Mouse (Mus musculus): Measurements from ENCODE around the gene Bcl11b.

The Bcl11b gene

DNA sequence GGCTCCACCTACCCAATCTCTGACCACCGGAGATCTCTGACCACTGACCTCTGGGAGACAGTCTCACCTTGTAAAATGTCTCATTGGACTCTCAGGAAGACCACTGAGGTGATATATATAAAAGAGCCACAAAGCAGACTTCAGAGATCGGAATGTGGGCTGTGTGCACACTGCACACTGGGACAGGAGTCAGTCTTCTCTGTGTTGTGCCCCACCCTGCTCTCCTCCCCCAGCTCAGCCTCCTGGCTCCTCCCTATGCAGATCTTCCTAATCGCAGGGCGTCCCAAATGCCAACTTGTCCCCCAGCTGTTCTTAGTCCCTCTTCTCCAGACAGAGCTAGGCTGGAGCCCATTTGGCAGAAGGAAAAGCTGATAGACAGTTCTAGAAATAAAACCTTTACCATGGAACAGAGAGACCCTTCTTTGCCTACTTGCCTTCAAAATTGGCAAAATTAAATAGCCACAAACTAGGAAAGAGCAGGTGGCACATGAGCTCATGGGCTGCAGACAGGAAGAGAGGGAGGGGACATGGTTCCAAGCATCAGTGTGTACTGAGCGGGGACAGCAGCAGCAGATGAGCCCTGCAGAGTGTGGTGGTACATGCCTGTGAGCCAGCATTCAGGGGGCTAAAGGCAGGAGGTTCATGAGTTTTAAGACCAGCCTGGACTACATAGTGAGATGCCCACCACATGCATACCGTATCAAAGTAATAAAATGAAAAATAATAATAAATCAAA, 118.9 kb downstream of the Bcl11b start:
- no peak for DNase-seq

- no peak for DNase-seq
Observed at GRCm38 (mm10) chr12:107881726-107882125, 121.7 kb downstream of the Bcl11b start.

DNA sequence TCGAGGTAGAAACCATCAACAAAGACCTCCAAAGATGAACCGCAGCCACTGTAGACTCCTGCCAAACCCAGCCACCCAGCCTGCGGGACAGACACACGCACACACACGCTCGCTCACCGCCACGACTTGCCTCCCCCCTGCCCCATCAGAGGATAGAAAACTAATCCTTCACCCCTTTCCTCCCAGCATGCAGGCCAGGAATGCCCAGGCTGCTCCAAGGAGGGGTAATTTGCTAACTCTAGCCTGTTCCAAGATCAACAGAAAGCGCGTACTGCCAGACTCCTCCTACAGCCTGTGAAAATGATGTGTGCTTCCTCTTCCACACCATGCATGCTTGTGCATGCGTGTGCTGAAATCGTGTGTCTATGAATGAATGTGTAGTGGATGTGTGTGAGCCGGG, 122.7 kb downstream of the Bcl11b start:
- no peak for DNase-seq

- DNase-seq: no peak
Observed at GRCm38 (mm10) chr12:107879114-107879777, 124.2 kb downstream of the Bcl11b start.

DNA sequence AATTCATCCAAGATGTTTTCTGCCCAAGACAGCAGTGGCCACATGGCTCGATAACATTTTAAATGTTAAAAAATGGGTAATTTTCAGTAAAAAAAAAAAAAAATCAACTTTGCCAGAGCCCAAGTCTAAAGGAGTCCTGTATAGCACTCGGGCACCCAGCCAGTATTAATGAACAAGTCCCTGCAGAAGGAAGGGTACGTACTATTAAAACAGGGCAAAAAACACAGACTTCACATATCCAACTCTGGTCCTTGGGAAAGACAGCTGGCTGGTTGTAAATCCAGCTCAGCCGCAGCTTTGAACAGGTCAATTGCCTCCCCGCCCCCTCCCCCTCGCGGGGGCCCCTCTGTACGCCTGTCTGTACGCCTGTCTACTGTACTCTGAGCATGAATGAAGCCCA, 127.2 kb downstream of the Bcl11b start:
- DNase-seq: no peak

DNA sequence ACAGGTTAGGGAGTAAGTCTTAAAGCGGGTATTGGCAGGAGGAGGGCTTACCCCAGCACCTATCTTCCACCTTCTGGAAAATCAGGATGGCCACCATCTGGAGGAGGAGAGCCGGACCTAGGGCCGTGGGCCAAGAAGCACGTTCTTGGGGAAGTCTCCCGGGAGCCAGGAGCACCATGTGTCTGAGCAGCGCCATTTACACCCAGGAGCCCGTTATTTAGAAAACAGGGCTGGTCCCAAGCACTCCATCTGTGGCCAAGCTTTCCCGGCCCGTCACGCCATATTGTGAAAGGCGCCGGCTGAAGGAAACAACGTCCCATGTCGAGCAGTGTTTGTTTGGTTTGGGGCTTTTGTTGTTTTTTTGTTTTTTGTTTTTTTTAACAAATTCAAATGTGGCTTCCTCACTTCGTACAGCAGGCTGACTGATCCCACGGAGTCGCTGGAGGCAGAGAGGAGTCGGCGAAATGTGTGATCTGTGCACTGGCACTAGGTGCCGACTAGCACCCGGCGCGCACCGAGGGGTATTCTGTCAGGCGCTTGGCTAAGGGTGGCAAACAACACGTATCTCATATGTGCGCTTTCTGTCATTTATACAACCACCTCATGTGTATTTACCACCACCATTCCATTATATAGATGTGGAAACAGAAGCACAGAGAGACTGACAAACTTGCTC, 128.8 kb downstream of the Bcl11b start:
- DNase-seq: no peak

GRCm38 (mm10) chr12:107869526-107870050, 133.8 kb downstream of the Bcl11b start:
- no peak for DNase-seq

- no peak for DNase-seq
Observed at GRCm38 (mm10) chr12:107868291-107868690, 135.1 kb downstream of the Bcl11b start.
